Mouse (Mus musculus): Measurements from ENCODE around the gene Gadd45g. TPM values are rescaled to one million over a fixed set of nuclear protein-coding genes. Genes with fewer than 3 reads are reported as not detected.

Gadd45g gene
- polyA plus RNA-seq, 1 experiment: 180 TPM

DNA sequence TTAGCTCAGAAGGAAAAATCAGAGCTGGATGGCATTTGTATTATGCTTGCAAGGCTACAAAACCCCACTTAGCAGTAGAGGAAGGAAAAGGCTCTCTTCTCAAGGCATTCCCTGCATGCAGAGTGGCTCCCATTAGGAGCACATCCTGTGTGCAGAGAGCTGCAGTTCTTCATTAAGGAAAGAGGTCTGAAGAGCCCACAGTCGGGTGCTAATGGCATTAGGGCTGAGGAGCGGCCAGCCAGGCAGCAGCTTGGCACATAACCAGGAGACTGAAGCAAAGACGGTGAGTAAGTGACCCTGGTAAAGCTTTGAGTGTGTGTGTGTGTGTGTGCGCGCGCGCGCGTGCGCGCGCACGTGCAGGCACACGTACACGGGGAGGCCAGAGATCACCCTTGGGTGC is 40.3 kb upstream of the Gadd45g start:
- Histone ChIP-seq H3K36me3 (ENCODE audit: control insufficient read depth, insufficient read depth) (no peaks in the 10 kb centered on the region), H3K79me2 (ENCODE audit: control insufficient read depth, insufficient read depth) (no peaks in the 10 kb centered on the region), H3K27me3 (ENCODE audit: control insufficient read depth, insufficient read depth, insufficient read length) (peaks cover 7% of the 10 kb centered on the region), H3ac (ENCODE audit: control insufficient read depth, insufficient read length, low read depth) (no peak overlapping the region), H3K4me3 (ENCODE audit: insufficient read depth, poor library complexity, severe bottlenecking) (no peak overlapping the region), H3K79me3 (ENCODE audit: low read depth) (no peaks in the 10 kb centered on the region)
- TF ChIP-seq MYOD1 (IDR thresholded peaks at IDR 0.05; ENCODE audit: control insufficient read depth, insufficient read length, low read depth) (no peak), CEBPB (IDR thresholded peaks at IDR 0.05; ENCODE audit: low read depth) (no peak), MAX (IDR thresholded peaks at IDR 0.05) (no peak), MYOG (IDR thresholded peaks at IDR 0.05; ENCODE audit: control insufficient read depth, extremely low read depth, insufficient read length) (no peak), USF1 (IDR thresholded peaks at IDR 0.05; ENCODE audit: low read depth) (no peak), FOSL1 (IDR thresholded peaks at IDR 0.05; ENCODE audit: insufficient read depth, low read length, poor library complexity, severe bottlenecking) (no peak), CTCF (IDR thresholded peaks at IDR 0.05; ENCODE audit: control insufficient read depth, insufficient read depth, insufficient read length) (no peak)

GRCm38 (mm10) chr13:51808141-51808540 is 38.3 kb upstream of the Gadd45g start:
- peaks cover 7% of the 10 kb centered on the region for H3K27me3 ChIP-seq (ENCODE audit: control insufficient read depth, insufficient read depth, insufficient read length)
- H3K79me2 ChIP-seq (ENCODE audit: control insufficient read depth, insufficient read depth): no peaks in the 10 kb centered on the region
- H3K4me3 ChIP-seq (ENCODE audit: insufficient read depth, poor library complexity, severe bottlenecking): no peak overlapping the region
- TF ChIP-seq MYOG (IDR thresholded peaks at IDR 0.05; ENCODE audit: control insufficient read depth, extremely low read depth, insufficient read length): no peak
- no peak for TF ChIP-seq USF1 (IDR thresholded peaks at IDR 0.05; ENCODE audit: low read depth)
- TF ChIP-seq MAX (IDR thresholded peaks at IDR 0.05): no peak
- no peak for TF ChIP-seq FOSL1 (IDR thresholded peaks at IDR 0.05; ENCODE audit: insufficient read depth, low read length, poor library complexity, severe bottlenecking)
- no peak for TF ChIP-seq CEBPB (IDR thresholded peaks at IDR 0.05; ENCODE audit: low read depth)
- TF ChIP-seq CTCF (IDR thresholded peaks at IDR 0.05; ENCODE audit: control insufficient read depth, insufficient read depth, insufficient read length): no peak
- no peak for TF ChIP-seq MYOD1 (IDR thresholded peaks at IDR 0.05; ENCODE audit: control insufficient read depth, insufficient read length, low read depth)
- H3K79me3 ChIP-seq (ENCODE audit: low read depth): no peaks in the 10 kb centered on the region
- H3ac ChIP-seq (ENCODE audit: control insufficient read depth, insufficient read length, low read depth): no peak overlapping the region
- H3K36me3 ChIP-seq (ENCODE audit: control insufficient read depth, insufficient read depth): no peaks in the 10 kb centered on the region

GRCm38 (mm10) chr13:51813621-51814615 is 32.6 kb upstream of the Gadd45g start:
- TF ChIP-seq CEBPB (IDR thresholded peaks at IDR 0.05; ENCODE audit: low read depth) (no peak), MYOD1 (IDR thresholded peaks at IDR 0.05; ENCODE audit: control insufficient read depth, insufficient read length, low read depth) (no peak)
- Histone ChIP-seq H3K4me3 (ENCODE audit: insufficient read depth, poor library complexity, severe bottlenecking) (no peak overlapping the region), H3K27me3 (ENCODE audit: control insufficient read depth, insufficient read depth, insufficient read length) (no peaks in the 10 kb centered on the region), H3K79me3 (ENCODE audit: low read depth) (no peaks in the 10 kb centered on the region), H3K79me2 (ENCODE audit: control insufficient read depth, insufficient read depth) (no peaks in the 10 kb centered on the region), H3K36me3 (ENCODE audit: control insufficient read depth, insufficient read depth) (no peaks in the 10 kb centered on the region), H3ac (ENCODE audit: control insufficient read depth, insufficient read length, low read depth) (no peak overlapping the region)

- H3K27me3 ChIP-seq (ENCODE audit: control insufficient read depth, insufficient read depth, insufficient read length): no peaks in the 10 kb centered on the region
- H3ac ChIP-seq (ENCODE audit: control insufficient read depth, insufficient read length, low read depth): no peak overlapping the region
- no peaks in the 10 kb centered on the region for H3K36me3 ChIP-seq (ENCODE audit: control insufficient read depth, insufficient read depth)
- TF ChIP-seq MAX (IDR thresholded peaks at IDR 0.05) (no peak), FOSL1 (IDR thresholded peaks at IDR 0.05; ENCODE audit: insufficient read depth, low read length, poor library complexity, severe bottlenecking) (no peak), CTCF (IDR thresholded peaks at IDR 0.05; ENCODE audit: control insufficient read depth, insufficient read depth, insufficient read length) (no peak), MYOD1 (IDR thresholded peaks at IDR 0.05; ENCODE audit: control insufficient read depth, insufficient read length, low read depth) (no peak), USF1 (IDR thresholded peaks at IDR 0.05; ENCODE audit: low read depth) (no peak), CEBPB (IDR thresholded peaks at IDR 0.05; ENCODE audit: low read depth) (no peak), MYOG (IDR thresholded peaks at IDR 0.05; ENCODE audit: control insufficient read depth, extremely low read depth, insufficient read length) (no peak)
- H3K4me3 ChIP-seq (ENCODE audit: insufficient read depth, poor library complexity, severe bottlenecking): no peak overlapping the region
- no peaks in the 10 kb centered on the region for H3K79me3 ChIP-seq (ENCODE audit: low read depth)
- H3K79me2 ChIP-seq (ENCODE audit: control insufficient read depth, insufficient read depth): no peaks in the 10 kb centered on the region
Observed at GRCm38 (mm10) chr13:51814646-51815045, 31.8 kb upstream of the Gadd45g start.

GRCm38 (mm10) chr13:51815865-51816504 is 30.5 kb upstream of the Gadd45g start:
- no peaks in the 10 kb centered on the region for H3K79me3 ChIP-seq (ENCODE audit: low read depth)
- H3K36me3 ChIP-seq (ENCODE audit: control insufficient read depth, insufficient read depth): no peaks in the 10 kb centered on the region
- no peak overlapping the region for H3K4me3 ChIP-seq (ENCODE audit: insufficient read depth, poor library complexity, severe bottlenecking)
- H3ac ChIP-seq (ENCODE audit: control insufficient read depth, insufficient read length, low read depth): no peak overlapping the region
- no peaks in the 10 kb centered on the region for H3K27me3 ChIP-seq (ENCODE audit: control insufficient read depth, insufficient read depth, insufficient read length)
- H3K79me2 ChIP-seq (ENCODE audit: control insufficient read depth, insufficient read depth): no peaks in the 10 kb centered on the region
- TF ChIP-seq MYOD1 (IDR thresholded peaks at IDR 0.05; ENCODE audit: control insufficient read depth, insufficient read length, low read depth): no peak
- no peak for TF ChIP-seq CTCF (IDR thresholded peaks at IDR 0.05; ENCODE audit: control insufficient read depth, insufficient read depth, insufficient read length)
- no peak for TF ChIP-seq FOSL1 (IDR thresholded peaks at IDR 0.05; ENCODE audit: insufficient read depth, low read length, poor library complexity, severe bottlenecking)
- no peak for TF ChIP-seq MYOG (IDR thresholded peaks at IDR 0.05; ENCODE audit: control insufficient read depth, extremely low read depth, insufficient read length)
- no peak for TF ChIP-seq CEBPB (IDR thresholded peaks at IDR 0.05; ENCODE audit: low read depth)
- TF ChIP-seq USF1 (IDR thresholded peaks at IDR 0.05; ENCODE audit: low read depth): no peak
- no peak for TF ChIP-seq MAX (IDR thresholded peaks at IDR 0.05)
